Mouse (Mus musculus): ENCODE results near the gene Acot12. TPM values are rescaled to one million over a fixed set of nuclear protein-coding genes. Genes with fewer than 3 reads are reported as not detected.

Gene Acot12
- polyA plus RNA-seq, 2 experiments = 2.3 to 4.1 TPM

- WGBS (ENCODE audit: insufficient replicate concordance) = 40% methylated on average over 6 of the region's 6 CpGs
- no peaks in the 10 kb centered on the region for H3K27me3 ChIP-seq (ENCODE audit: control insufficient read depth, insufficient read depth, low read length)
- H3K4me2 ChIP-seq (ENCODE audit: low read depth) = no peak overlapping the region
- DNase-seq (ENCODE audit: low read depth in 3 of 3, low spot score in 3 of 3) (no peak), ATAC-seq (ENCODE audit: insufficient read depth) (peak; percentile 47; the same call in 1 of the 2 replicates)
- no peak overlapping the region for H3K27ac ChIP-seq
- H3K36me3 ChIP-seq (replicated peaks; ENCODE audit: control insufficient read depth, insufficient read depth, low read depth) = no peaks in the 10 kb centered on the region
- H3K4me3 ChIP-seq (ENCODE audit: insufficient read depth in 1 of 2, low read depth in 2 of 2, low read length in 2 of 2) = no peak overlapping the region
- peaks cover 0 to 2% of the 10 kb centered on the region in 2 experiments; a peak in 1 of 4 replicates for H3K4me1 ChIP-seq (replicated peaks; ENCODE audit: control insufficient read depth in 2 of 2, insufficient read depth in 2 of 2, low read length in 1 of 2)
- H3K9me3 ChIP-seq (ENCODE audit: control insufficient read depth, low read length) = no peaks in the 10 kb centered on the region
- TF ChIP-seq CTCF (IDR thresholded peaks at IDR 0.05; ENCODE audit: low read depth) (no peak), EP300 (IDR thresholded peaks at IDR 0.05; ENCODE audit: low read depth) (no peak)
- H3K9ac ChIP-seq (replicated peaks) = no peak overlapping the region
Measured at GRCm38 (mm10) chr13:91702337-91702736, 39.0 kb upstream of the Acot12 start.

GRCm38 (mm10) chr13:91719487-91719886, 21.8 kb upstream of the Acot12 start:
- WGBS (ENCODE audit: insufficient replicate concordance) = 78% methylated on average over 6 of the region's 6 CpGs
- no peak overlapping the region for H3K27ac ChIP-seq
- H3K9me3 ChIP-seq (ENCODE audit: control insufficient read depth, low read length) = no peaks in the 10 kb centered on the region
- no peak overlapping the region for H3K9ac ChIP-seq (replicated peaks)
- no peaks in the 10 kb centered on the region for H3K4me1 ChIP-seq (replicated peaks; ENCODE audit: control insufficient read depth in 2 of 2, insufficient read depth in 2 of 2, low read length in 1 of 2)
- H3K4me2 ChIP-seq (ENCODE audit: low read depth) = no peak overlapping the region
- no peak for ATAC-seq (ENCODE audit: insufficient read depth)
- H3K4me3 ChIP-seq (ENCODE audit: insufficient read depth in 1 of 2, low read depth in 2 of 2, low read length in 2 of 2) = no peak overlapping the region
- no peak for DNase-seq (ENCODE audit: low read depth in 3 of 3, low spot score in 3 of 3)
- no peaks in the 10 kb centered on the region for H3K36me3 ChIP-seq (replicated peaks; ENCODE audit: control insufficient read depth, insufficient read depth, low read depth)
- no peaks in the 10 kb centered on the region for H3K27me3 ChIP-seq (ENCODE audit: control insufficient read depth, insufficient read depth, low read length)
- TF ChIP-seq EP300 (IDR thresholded peaks at IDR 0.05; ENCODE audit: low read depth) = no peak
- no peak for TF ChIP-seq CTCF (IDR thresholded peaks at IDR 0.05; ENCODE audit: low read depth)

DNA sequence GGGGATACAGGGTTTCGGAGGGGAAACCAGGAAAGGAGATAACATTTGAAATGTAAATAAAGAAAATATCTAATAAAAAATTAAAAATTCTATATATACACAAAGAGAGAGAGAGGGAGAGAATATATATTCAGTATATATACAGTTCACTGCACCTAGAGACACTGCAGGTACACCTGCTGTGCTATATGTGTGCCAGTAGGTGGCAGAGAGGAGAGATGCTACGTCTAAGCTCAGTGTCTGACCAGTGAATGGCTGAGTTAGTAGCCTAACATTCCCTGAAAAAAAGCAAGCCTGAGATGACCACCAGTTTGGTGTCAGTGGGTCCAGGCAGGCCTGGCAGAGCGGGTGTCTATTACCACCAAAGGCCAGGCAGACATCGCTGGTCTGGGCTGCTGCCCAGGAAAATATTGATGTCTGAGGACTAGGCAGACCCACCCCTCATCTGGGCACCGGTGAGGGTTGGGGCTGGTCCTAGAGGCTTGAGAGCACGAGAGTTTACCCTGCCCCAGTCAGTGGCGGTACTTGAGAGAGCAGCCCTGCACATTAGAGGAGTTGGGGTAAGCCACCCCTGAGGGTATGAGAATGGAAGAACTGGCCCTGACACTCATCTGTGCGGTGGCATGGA, 18.1 kb upstream of the Acot12 start:
- Histone ChIP-seq H3K4me2 (ENCODE audit: low read depth) (no peak overlapping the region), H3K36me3 (replicated peaks; ENCODE audit: control insufficient read depth, insufficient read depth, low read depth) (no peaks in the 10 kb centered on the region), H3K4me3 (ENCODE audit: insufficient read depth in 1 of 2, low read depth in 2 of 2, low read length in 2 of 2) (no peak overlapping the region), H3K4me1 (replicated peaks; ENCODE audit: control insufficient read depth in 2 of 2, insufficient read depth in 2 of 2, low read length in 1 of 2) (no peaks in the 10 kb centered on the region), H3K9me3 (ENCODE audit: control insufficient read depth, low read length) (no peaks in the 10 kb centered on the region), H3K9ac (replicated peaks) (no peak overlapping the region), H3K27me3 (ENCODE audit: control insufficient read depth, insufficient read depth, low read length) (no peaks in the 10 kb centered on the region), H3K27ac (no peak overlapping the region)
- ATAC-seq (ENCODE audit: insufficient read depth) (peak; percentile 21; the same call in 1 of the 2 replicates), DNase-seq (ENCODE audit: low read depth in 3 of 3, low spot score in 3 of 3) (no peak)
- WGBS (ENCODE audit: insufficient replicate concordance) = 48% methylated on average over 8 of the region's 8 CpGs
- TF ChIP-seq EP300 (IDR thresholded peaks at IDR 0.05; ENCODE audit: low read depth) = no peak
- peak; percentile 62 for TF ChIP-seq CTCF (IDR thresholded peaks at IDR 0.05; ENCODE audit: low read depth)

DNA sequence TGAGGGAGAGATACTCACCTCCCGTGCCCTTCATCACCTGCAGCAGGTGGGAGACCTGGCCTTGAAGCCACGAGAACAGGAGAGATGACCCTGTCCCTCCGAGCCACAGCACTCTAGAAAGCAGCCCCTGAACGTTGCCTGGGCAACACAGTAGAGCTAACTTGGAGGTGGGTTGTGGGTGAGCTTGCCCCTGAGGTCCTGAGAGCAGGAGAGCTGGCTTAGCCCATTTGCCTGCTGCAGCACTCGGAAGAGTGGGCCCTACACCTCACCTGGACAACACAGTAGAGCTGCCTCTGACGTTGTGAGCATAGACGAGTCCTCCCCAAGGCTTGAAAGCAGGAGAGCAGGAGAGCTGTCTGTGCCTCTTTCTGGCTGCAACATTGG, 17.6 kb upstream of the Acot12 start:
- Histone ChIP-seq H3K4me2 (ENCODE audit: low read depth) (no peak overlapping the region), H3K9me3 (ENCODE audit: control insufficient read depth, low read length) (no peaks in the 10 kb centered on the region), H3K9ac (replicated peaks) (no peak overlapping the region), H3K27ac (no peak overlapping the region), H3K36me3 (replicated peaks; ENCODE audit: control insufficient read depth, insufficient read depth, low read depth) (no peaks in the 10 kb centered on the region), H3K27me3 (ENCODE audit: control insufficient read depth, insufficient read depth, low read length) (no peaks in the 10 kb centered on the region), H3K4me3 (ENCODE audit: insufficient read depth in 1 of 2, low read depth in 2 of 2, low read length in 2 of 2) (no peak overlapping the region), H3K4me1 (replicated peaks; ENCODE audit: control insufficient read depth in 2 of 2, insufficient read depth in 2 of 2, low read length in 1 of 2) (no peaks in the 10 kb centered on the region)
- no peak for DNase-seq (ENCODE audit: low read depth in 3 of 3, low spot score in 3 of 3)
- WGBS (ENCODE audit: insufficient replicate concordance) = 57% methylated on average over 7 of the region's 7 CpGs
- no peak for ATAC-seq (ENCODE audit: insufficient read depth)
- TF ChIP-seq EP300 (IDR thresholded peaks at IDR 0.05; ENCODE audit: low read depth) (no peak), CTCF (IDR thresholded peaks at IDR 0.05; ENCODE audit: low read depth) (no peak)

GRCm38 (mm10) chr13:91724211-91724610, 17.1 kb upstream of the Acot12 start:
- DNase-seq (ENCODE audit: low read depth in 3 of 3, low spot score in 3 of 3) (no peak), ATAC-seq (ENCODE audit: insufficient read depth) (no peak)
- H3K36me3 ChIP-seq (replicated peaks; ENCODE audit: control insufficient read depth, insufficient read depth, low read depth) = no peaks in the 10 kb centered on the region
- no peaks in the 10 kb centered on the region for H3K4me1 ChIP-seq (replicated peaks; ENCODE audit: control insufficient read depth in 2 of 2, insufficient read depth in 2 of 2, low read length in 1 of 2)
- H3K27ac ChIP-seq = no peak overlapping the region
- no peak overlapping the region for H3K9ac ChIP-seq (replicated peaks)
- TF ChIP-seq EP300 (IDR thresholded peaks at IDR 0.05; ENCODE audit: low read depth) (no peak), CTCF (IDR thresholded peaks at IDR 0.05; ENCODE audit: low read depth) (no peak)
- no peaks in the 10 kb centered on the region for H3K9me3 ChIP-seq (ENCODE audit: control insufficient read depth, low read length)
- 74% methylated on average over 3 of the region's 3 CpGs for WGBS (ENCODE audit: insufficient replicate concordance)
- H3K4me3 ChIP-seq (ENCODE audit: insufficient read depth in 1 of 2, low read depth in 2 of 2, low read length in 2 of 2) = no peak overlapping the region
- no peaks in the 10 kb centered on the region for H3K27me3 ChIP-seq (ENCODE audit: control insufficient read depth, insufficient read depth, low read length)
- no peak overlapping the region for H3K4me2 ChIP-seq (ENCODE audit: low read depth)

All from liver, embryonic 14.5 days (tissue).